Mouse (Mus musculus) urinary bladder, adult 18-20 months (tissue): ENCODE data around the gene Iqsec3.
"Not testable (repeated sequence)": the region's sequence is repeated elsewhere in the genome, so short reads cannot be mapped to it uniquely, and the experiment has no call there.

Experiments
- DNase-seq, 2 experiments: peaks; one replicate each; pipeline ENCODE4 v3.0.0; 2022; ENCODE audit warnings: low spot score in 2 of 2, mixed read lengths in 2 of 2

Iqsec3 gene

GRCm38 (mm10) chr6:121366537-121366936, 106.9 kb downstream of the Iqsec3 start:
- not testable (repeated sequence) for DNase-seq

- no peak for DNase-seq
Observed at GRCm38 (mm10) chr6:121363956-121364355, 109.5 kb downstream of the Iqsec3 start.

- DNase-seq = no peak
Observed at GRCm38 (mm10) chr6:121363061-121363460, 110.4 kb downstream of the Iqsec3 start.

GRCm38 (mm10) chr6:121357232-121357631, 116.2 kb downstream of the Iqsec3 start:
- DNase-seq = no peak

GRCm38 (mm10) chr6:121356041-121356440, 117.4 kb downstream of the Iqsec3 start:
- no peak for DNase-seq

GRCm38 (mm10) chr6:121352276-121352675, 121.2 kb downstream of the Iqsec3 start:
- DNase-seq = no peak

- no peak for DNase-seq
Observed at GRCm38 (mm10) chr6:121346428-121346827, 127.0 kb downstream of the Iqsec3 start.

- DNase-seq = no peak
Observed at GRCm38 (mm10) chr6:121344329-121344728, 129.1 kb downstream of the Iqsec3 start.

GRCm38 (mm10) chr6:121343771-121344123, 129.7 kb downstream of the Iqsec3 start:
- no peak for DNase-seq

- DNase-seq = no peak
Observed at GRCm38 (mm10) chr6:121343026-121343770, 130.3 kb downstream of the Iqsec3 start, which contains the start of gene Slc6a12. TSS of gene Slc6a12 (plus strand) at chr6:121343076.

GRCm38 (mm10) chr6:121341650-121342049, 131.8 kb downstream of the Iqsec3 start:
- no peak for DNase-seq

- no peak for DNase-seq
Observed at GRCm38 (mm10) chr6:121338519-121338896, 135.0 kb downstream of the Iqsec3 start.

GRCm38 (mm10) chr6:121337770-121338518, 135.5 kb downstream of the Iqsec3 start:
- peak; percentile 32 to 37 for DNase-seq

GRCm38 (mm10) chr6:121337229-121337628, 136.2 kb downstream of the Iqsec3 start:
- DNase-seq = no peak

- DNase-seq = no peak
Observed at GRCm38 (mm10) chr6:121336558-121336957, 136.9 kb downstream of the Iqsec3 start.

GRCm38 (mm10) chr6:121335841-121336240, 137.6 kb downstream of the Iqsec3 start:
- no peak for DNase-seq

- no peak for DNase-seq
Observed at GRCm38 (mm10) chr6:121329848-121330508, 143.5 kb downstream of the Iqsec3 start.

GRCm38 (mm10) chr6:121328417-121328884, 145.0 kb downstream of the Iqsec3 start:
- DNase-seq = no peak

- no peak for DNase-seq
Observed at GRCm38 (mm10) chr6:121326486-121327069, 146.9 kb downstream of the Iqsec3 start.

- DNase-seq = no peak
Observed at GRCm38 (mm10) chr6:121325740-121326139, 147.7 kb downstream of the Iqsec3 start.

GRCm38 (mm10) chr6:121325298-121325697, 148.2 kb downstream of the Iqsec3 start:
- DNase-seq = no peak
